Mouse (Mus musculus): ENCODE results near the gene Myo16.

Gene Myo16

DNA sequence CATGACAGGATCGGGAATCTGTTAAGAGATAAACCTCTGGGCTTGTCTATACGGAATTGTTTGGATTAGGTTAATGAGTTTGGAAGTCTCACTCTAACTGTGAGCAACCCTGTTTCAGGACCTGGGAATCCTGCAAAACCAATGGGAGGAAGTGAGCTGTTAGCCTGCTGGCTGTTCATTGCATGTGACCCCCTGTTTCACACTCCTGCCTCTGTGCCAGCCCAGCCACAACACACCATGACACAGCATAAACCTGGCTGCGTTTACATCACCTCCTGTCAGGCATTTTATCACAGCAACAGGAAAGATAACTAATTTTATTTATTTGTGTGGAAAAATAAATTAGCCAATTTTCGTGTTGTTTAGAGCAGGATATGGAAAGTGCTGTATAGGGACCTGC lies 138.9 kb downstream of the Myo16 start:
- no peak for DNase-seq (ENCODE audit: extremely low read depth, insufficient read length, low spot score)

DNA sequence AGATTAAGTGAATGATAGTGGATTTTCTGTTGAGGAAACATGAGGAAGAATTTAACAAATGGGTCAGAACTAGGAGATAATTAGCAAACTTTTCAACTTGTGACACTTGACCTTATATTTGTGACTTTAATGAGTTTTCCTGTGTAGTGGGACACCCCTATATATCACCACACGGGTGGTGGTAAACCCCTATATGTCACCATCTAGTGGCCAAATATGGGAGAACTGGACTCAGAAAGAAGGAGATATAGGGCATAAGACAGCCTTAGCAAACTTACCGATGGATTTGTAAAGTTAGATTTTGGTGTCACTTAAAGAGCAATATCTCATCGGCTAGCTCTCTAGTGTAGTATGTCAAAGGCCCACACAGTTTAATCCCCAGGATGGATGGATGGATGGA lies 147.1 kb downstream of the Myo16 start:
- DNase-seq (ENCODE audit: extremely low read depth, insufficient read length, low spot score) = no peak

GRCm38 (mm10) chr8:10303061-10303460 lies 149.3 kb downstream of the Myo16 start:
- no peak for DNase-seq (ENCODE audit: extremely low read depth, insufficient read length, low spot score)

- DNase-seq (ENCODE audit: extremely low read depth, insufficient read length, low spot score) = no peak
Measured at GRCm38 (mm10) chr8:10303992-10304391, 150.3 kb downstream of the Myo16 start.

GRCm38 (mm10) chr8:10304721-10305120 lies 151.0 kb downstream of the Myo16 start:
- no peak for DNase-seq (ENCODE audit: extremely low read depth, insufficient read length, low spot score)

GRCm38 (mm10) chr8:10307345-10307744 lies 153.6 kb downstream of the Myo16 start:
- DNase-seq (ENCODE audit: extremely low read depth, insufficient read length, low spot score) = no peak

GRCm38 (mm10) chr8:10307770-10308476 lies 154.2 kb downstream of the Myo16 start:
- DNase-seq (ENCODE audit: extremely low read depth, insufficient read length, low spot score) = no peak

- no peak for DNase-seq (ENCODE audit: extremely low read depth, insufficient read length, low spot score)
Measured at GRCm38 (mm10) chr8:10310470-10310869, 156.8 kb downstream of the Myo16 start.

DNA sequence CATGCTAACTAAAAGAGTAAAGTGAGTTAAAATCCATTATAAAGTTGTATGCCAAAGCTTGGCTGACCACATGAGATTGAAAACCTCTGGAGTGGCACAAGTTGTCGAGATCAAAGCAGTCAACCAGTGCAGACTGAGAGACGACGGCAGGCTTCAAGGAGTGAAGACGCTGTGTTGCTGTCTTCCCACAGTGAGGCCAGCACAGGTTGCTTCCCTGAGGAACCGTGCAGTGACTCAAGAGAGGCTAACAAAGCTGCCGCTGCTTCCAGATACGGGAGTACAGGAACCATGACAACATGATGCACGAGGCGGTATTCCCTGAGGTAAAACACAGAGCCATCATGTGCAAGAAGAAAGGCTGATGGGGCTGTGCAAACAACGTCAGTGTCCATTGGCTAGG lies 158.6 kb downstream of the Myo16 start:
- no peak for DNase-seq (ENCODE audit: extremely low read depth, insufficient read length, low spot score)

GRCm38 (mm10) chr8:10316201-10316600 lies 162.5 kb downstream of the Myo16 start:
- DNase-seq (ENCODE audit: extremely low read depth, insufficient read length, low spot score) = no peak

- DNase-seq (ENCODE audit: extremely low read depth, insufficient read length, low spot score) = no peak
Measured at GRCm38 (mm10) chr8:10318103-10318502, 164.4 kb downstream of the Myo16 start.

DNA sequence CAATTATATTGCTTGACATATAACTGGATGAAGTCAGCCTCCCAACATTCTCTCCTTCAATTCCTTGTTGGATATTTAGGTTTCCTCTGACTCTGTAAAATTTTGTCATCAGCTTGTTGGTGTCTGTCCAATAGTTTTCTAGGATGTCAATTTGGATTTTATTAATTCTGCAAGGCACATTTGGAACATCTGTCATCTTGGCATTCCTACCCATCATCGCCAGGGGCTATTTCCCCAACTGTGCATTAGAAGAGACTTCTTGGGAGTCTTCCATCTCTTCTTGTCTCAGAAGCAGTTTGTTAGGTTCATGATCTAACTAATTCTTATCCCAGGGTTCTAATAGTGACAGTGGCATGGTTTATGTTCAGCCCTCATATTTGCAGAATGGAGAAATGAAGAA lies 196.7 kb downstream of the Myo16 start:
- no peak for DNase-seq (ENCODE audit: extremely low read depth, insufficient read length, low spot score)

DNA sequence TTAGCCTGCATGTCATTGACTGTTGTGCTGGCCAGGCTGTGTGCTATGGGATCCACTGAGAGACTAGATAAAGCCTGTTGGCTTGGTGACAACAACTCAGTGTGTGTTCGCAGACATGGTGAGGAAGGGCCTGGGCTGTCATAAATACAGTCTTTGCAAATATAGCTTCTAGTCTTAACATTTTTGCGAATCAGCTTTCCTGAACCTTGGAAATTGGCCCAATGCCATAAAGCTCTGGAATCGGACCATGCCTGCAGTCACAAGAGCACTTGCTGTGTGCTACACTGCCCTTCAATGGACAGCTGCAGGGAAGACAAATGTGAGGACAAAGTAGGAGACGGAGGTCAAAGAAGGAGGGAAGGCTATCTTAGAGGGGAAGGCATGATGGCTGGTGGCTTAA lies 205.0 kb downstream of the Myo16 start:
- DNase-seq (ENCODE audit: extremely low read depth, insufficient read length, low spot score) = no peak

GRCm38 (mm10) chr8:10362949-10363348 lies 209.2 kb downstream of the Myo16 start:
- DNase-seq (ENCODE audit: extremely low read depth, insufficient read length, low spot score) = no peak

GRCm38 (mm10) chr8:10363654-10364406 lies 210.1 kb downstream of the Myo16 start:
- no peak for DNase-seq (ENCODE audit: extremely low read depth, insufficient read length, low spot score)

GRCm38 (mm10) chr8:10366141-10366540 lies 212.4 kb downstream of the Myo16 start:
- DNase-seq (ENCODE audit: extremely low read depth, insufficient read length, low spot score) = no peak

- DNase-seq (ENCODE audit: extremely low read depth, insufficient read length, low spot score) = no peak
Measured at GRCm38 (mm10) chr8:10372571-10372970, 218.9 kb downstream of the Myo16 start.

GRCm38 (mm10) chr8:10387143-10387542 lies 233.4 kb downstream of the Myo16 start:
- DNase-seq (ENCODE audit: extremely low read depth, insufficient read length, low spot score) = no peak

- DNase-seq (ENCODE audit: extremely low read depth, insufficient read length, low spot score) = no peak
Measured at GRCm38 (mm10) chr8:10391096-10391683, 237.5 kb downstream of the Myo16 start.

GRCm38 (mm10) chr8:10391913-10392312 lies 238.2 kb downstream of the Myo16 start:
- no peak for DNase-seq (ENCODE audit: extremely low read depth, insufficient read length, low spot score)

- DNase-seq (ENCODE audit: extremely low read depth, insufficient read length, low spot score) = no peak
Measured at GRCm38 (mm10) chr8:10394506-10394905, 240.8 kb downstream of the Myo16 start.

GRCm38 (mm10) chr8:10395146-10395545 lies 241.4 kb downstream of the Myo16 start:
- DNase-seq (ENCODE audit: extremely low read depth, insufficient read length, low spot score) = no peak
